Mouse (Mus musculus) ES-CJ7 (cell line): ENCODE data around the gene Cyb561.

Source experiments
- DNase-seq: peaks from one replicate; pipeline ENCODE4 v3.0.0; 2011; ENCODE audit warnings: low read depth, low spot score

The Cyb561 gene

DNA sequence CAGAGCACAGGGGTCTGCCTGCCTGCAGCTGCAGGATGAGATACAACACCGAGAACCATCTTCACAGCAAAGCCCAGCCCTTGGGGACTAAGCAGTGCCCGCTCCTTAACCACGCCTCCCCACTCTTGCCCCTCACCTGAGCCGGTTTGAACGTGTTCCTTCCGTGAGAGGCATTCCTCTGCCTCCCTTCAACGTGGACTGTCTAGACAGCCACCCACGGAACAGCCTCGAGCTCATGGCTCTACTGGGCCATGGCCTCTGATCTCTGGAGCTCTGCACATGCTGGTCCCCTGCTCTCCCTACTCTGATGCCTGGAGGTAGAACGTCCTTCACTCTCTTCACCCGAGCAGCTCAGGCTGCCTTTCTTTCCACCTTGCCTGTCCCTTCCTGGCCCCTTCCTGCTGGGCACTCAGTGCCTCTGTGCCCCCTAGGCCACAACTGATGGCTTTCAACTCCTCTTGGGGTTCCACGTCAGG is at the start of gene Cyb561:
Gene Cyb561 (minus strand): TSS at position 426 of the 476 bp plus-strand sequence.
- DNase-seq: peak; percentile 45

DNA sequence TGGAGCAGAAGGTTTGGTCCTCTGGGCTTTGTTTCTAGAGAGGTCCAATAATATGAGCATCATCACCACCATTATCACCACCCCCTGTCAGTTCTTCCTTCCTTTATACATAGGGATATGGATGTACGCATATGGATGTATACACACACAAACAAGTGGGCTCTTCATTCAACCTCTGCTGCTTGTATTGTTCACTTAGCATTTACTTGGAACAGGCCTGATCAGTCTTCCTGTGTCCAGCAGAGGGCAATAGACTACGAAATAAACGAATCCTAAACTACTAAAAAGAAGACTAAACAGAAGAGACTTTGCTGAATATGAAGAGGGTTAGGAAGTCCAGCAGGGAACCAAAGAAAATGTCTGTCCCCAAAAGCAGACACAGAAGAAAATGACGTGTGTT is 48.6 kb upstream of the Cyb561 start:
- DNase-seq: peak; percentile 60

DNA sequence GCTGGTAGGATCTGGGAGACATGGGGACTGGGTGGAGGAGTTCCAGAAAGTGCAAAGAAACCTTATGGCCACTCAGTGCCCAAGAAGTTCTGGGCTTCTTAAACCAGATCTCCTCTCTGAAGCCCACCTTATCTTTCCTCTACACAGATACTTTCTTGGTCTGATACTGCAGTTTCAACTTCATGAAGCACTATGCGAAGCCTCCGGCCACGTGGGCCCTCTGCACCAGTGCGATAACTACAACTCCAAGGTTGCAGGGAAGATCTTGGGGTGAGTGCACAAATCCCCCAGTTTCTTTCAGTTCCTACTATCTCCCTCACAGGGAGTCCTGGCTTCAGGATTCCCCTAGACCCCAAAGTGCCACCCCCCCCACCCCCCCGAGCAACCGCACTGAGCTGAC is 46.9 kb upstream of the Cyb561 start:
- no peak for DNase-seq

DNA sequence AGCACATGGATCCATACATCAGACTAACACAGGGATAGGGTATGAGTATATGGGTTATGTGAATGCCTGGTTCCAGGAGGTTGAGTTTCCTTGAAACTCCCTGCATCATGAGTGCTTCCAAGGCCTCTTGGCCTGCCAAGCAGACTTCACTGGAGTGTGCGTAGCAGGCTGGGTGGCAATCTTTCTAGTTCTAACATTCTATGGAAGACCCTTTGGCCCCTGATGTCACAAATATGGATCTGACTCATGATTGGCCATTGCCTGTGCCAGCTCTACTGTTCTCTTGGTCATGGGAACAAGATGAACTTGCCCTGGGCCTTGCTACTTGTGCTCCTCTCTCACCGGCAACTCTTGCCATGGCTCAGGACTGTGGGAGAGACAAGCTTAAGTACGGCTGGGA is 41.2 kb upstream of the Cyb561 start, which contains the start of gene Ace3:
Gene Ace3 (plus strand): TSS at position 301 of the 400 bp plus-strand sequence.
- DNase-seq: no peak

DNA sequence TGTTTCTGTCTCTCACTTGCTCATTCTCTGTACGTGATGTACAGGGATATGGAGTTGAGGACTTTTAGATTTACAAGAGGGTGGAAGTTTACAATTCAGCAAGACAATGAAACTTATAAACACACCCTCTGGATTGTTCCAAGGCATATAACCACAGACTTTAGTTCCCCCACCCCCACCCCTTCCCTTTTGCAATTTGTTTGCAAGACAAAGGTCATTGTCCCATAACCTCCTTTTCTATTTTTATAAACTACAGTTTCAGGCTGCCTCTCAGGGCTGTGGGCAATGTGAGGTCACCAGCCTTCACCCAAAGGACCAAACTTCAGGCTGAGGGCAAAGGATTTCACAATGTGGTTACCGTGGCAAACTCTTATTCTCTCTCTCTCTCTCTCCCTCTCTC is 37.1 kb upstream of the Cyb561 start:
- no peak for DNase-seq

DNA sequence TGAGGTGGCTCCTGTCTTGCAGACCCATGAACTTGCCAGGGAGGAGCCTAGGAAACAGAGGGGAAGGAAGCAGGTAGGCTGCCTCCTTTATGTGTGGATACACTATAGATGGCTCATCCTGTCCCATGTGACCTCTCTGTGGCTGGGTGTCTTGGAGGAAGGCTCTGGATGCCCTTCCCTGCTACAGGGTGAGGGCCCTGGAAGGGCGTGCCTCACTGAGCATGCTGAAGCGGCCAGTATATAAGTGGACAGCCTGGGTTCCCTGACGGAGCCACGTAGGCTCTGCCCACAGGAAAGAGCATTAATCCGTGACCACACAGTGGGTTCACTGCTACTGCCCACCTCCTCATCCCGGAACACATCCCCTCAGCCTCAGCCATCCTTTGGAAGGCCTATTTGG is 36.3 kb upstream of the Cyb561 start:
- DNase-seq: no peak

DNA sequence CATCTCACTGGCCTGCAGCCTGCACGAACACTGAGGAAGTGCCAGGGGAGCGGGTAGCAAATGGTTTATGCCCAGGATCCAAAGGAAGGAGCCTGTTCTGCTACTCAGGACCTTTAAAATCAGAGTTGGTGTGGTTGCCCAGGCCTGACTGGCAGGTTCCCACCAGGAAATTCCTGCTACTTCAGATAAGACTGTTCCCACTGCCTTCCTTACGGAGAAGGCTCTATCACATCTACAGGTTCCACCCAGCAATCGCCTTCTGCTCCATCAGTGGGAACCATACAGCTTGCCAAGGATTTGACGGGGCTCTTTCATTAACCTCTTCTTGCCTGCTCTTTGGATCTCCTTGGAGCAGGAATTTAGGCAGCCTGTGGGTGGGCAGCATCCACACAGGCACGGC is 34.3 kb upstream of the Cyb561 start:
- no peak for DNase-seq

DNA sequence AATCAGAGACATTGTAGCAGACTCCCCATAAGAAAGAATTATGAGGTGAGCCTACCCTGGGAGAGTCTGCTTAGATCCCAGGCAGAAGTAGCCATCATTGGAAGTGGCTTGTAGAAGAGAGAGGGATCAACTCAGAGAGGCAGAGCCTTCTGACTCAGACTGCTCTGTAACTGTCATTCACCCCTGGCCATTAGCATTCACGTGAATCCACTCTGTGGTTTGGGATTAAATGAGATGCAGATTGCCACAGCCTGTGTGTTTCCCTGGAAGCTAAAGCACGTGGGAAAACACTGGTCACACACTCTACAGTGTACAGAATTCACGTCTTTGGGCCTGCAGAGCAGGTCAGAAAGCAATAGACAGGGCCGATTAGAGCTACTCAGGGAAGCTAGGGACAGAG is 31.3 kb upstream of the Cyb561 start:
- DNase-seq: no peak

DNA sequence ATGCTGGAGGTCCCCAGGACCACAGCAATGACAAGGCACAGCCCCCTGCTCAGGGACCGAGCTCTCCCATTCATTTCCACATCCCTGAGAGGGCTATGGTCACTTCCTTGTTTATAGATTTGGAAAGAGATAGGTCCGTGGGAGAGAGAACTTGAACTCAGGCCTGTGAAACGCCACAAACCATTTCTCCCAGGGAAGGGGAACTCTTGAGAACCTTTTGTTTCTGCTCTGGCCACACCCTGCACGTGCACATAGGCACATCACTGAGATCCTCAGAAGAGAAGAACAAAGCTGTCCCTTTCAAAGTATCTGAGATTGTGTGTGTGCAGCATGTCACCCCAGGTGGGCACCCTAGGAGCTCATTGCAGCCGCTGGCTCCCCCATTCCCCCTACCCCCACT is 25.5 kb upstream of the Cyb561 start:
- no peak for DNase-seq

DNA sequence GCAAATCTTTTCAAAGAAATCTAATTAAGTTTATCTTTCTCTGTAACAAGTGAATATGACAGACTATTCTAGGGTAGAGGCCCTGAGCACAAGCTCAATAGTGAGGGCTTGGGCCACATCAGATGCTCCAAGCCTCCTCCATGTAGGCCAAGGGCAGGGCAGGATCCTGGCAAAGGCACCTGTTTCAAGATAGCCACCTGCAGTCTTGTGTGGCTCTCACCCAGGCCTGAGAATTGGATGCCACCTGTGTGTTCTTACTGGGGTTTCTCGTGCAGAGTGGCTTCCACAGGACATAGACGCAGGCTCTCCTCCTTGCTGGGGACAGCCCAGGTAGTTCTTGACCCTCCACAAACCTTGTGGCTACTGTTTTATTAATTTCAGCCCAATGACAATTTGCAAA is 25.1 kb upstream of the Cyb561 start:
- DNase-seq: no peak

DNA sequence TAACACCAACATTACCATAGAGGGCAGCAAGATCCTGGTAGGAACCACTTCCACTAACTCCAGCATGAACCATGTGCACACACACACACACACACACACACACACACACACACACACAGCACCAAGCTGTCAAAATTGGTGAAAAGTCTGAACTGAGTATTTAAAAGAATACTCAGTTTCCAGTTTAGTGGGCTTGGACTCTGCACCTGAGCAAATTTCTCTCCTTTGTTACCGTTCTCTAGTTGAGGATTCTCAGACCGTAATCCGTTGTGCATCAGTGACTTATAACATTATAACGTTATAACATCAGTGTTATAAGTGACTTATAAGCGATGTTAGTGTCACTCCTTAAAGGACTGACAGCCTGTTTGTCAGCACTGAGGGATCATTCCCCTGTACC is 22.5 kb upstream of the Cyb561 start:
- no peak for DNase-seq

DNA sequence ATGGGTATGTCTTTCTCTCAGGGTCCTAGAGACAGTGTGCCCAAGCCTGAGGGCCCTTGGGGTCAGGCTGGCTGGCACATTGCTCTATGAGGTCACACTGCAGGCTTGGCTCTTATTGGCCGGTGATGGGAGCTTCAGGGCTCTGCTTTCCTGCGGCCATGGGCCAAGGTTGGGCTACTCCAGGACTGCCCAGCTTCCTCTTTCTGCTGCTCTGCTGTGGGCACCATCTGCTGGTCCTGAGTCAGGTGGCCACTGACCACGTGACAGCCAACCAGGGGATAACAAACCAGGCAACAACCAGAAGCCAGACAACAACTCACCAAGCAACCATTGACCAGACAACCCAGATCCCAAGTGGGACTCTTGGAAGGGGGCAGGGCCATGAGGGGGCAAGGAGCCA is 21.9 kb upstream of the Cyb561 start:
- no peak for DNase-seq

DNA sequence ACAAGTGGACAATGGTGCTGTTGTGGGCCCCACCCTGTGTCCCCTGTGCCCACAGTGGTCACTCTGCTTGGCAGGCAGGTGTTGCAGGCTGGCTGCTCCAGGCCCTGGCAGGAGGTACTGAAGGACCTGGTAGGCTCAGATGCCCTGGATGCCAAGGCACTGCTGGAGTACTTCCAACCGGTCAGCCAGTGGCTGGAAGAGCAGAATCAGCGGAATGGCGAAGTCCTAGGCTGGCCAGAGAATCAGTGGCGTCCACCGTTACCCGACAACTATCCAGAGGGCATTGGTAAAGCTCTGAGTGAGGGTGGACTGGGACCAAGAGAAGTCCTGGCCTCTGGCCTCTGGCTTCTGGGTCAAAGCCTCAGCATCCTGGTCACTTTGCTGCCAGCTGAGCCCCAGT is 21.5 kb upstream of the Cyb561 start:
- no peak for DNase-seq

DNA sequence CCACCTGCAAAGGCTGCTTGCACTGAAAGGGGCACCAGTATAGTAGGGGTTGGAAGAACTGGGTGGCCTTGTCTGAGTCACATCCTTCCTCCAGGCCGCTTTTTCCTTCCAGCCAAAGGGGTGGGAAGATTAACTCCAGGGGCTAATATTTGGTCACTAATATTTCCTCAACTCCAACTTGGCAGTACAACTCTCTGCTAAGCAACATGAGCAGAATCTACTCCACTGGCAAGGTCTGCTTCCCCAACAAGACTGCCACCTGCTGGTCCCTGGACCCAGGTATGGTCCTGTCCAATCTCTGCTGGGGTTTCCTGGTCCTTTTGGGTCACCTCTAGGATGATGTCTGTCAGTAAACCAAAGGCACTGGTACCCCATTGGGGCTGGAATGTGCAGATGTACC is 16.4 kb upstream of the Cyb561 start:
- DNase-seq: no peak

DNA sequence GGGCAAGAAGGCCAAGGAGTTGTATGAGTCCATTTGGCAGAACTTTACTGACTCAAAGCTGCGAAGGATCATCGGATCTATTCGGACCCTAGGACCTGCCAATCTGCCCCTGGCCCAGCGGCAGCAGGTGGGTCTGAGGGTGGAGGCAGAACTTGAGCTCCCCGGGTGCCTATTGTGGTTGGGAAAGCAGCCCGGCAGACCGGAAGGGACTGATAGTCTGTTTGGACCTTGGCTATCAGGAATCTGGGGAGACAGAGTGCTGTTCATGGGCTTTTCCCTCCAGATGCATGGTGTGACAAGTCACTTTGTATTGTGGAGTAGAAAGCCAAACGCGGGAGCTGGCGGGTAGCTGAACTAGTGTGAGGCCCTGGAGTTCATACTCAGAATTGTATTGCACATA is 15.8 kb upstream of the Cyb561 start:
- no peak for DNase-seq

DNA sequence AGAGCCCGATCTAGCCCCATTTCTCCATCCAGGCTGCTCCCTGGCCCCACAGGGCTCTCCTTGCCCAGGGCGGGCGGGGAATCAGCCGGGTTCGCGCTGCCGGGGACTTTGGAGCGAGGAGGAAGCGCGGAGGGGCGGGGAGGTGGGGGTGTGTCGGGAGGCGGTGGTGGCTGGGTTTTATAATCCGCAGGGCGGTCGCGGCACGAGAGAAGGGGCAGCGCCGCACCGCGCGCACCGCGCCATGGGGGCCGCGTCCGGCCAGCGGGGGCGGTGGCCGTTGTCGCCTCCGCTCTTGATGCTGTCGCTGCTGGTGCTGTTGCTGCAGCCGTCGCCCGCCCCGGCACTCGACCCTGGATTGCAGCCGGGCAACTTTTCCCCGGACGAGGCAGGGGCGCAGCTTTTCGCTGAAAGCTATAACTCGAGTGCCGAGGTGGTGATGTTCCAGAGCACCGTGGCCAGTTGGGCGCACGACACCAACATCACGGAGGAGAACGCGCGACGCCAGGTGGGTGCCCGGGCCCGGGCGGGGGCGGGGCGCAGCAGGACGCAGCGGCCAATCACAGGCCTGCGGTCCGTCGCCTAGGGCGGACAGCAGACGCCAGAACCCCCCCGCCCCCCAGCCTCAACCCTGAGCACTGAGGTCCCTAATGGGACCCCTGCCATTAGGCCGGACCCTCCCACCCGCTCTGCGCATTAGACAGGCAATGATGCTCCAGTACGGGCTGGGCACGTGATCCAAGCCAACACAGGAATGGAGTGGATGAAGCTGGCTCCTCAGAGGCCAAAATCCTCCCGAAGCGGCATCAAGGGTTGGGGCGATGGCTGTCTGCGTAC is 14.8 kb upstream of the Cyb561 start, which contains the start of gene Ace:
Gene Ace (plus strand): TSS at position 205 of the 834 bp plus-strand sequence.
- DNase-seq: no peak

DNA sequence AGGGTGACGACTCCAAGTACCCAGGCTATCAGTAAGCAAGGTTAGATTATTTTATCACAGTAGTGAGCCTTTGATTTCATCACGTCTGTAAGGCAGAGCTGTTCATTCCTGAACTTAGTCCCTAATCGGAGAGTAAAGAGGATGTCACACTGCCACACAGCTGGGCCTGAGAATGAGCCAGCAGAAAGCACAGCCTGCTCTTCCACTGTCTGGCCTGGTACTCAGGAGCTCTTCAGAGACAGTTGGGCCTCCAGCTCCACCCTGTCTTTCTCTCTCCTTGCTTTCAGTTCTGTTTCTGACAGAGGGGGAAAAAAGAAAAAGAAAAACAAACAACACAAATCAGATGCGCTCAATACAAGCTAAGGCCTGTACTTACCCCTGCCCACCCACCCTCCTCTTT is 13.2 kb upstream of the Cyb561 start:
- no peak for DNase-seq

DNA sequence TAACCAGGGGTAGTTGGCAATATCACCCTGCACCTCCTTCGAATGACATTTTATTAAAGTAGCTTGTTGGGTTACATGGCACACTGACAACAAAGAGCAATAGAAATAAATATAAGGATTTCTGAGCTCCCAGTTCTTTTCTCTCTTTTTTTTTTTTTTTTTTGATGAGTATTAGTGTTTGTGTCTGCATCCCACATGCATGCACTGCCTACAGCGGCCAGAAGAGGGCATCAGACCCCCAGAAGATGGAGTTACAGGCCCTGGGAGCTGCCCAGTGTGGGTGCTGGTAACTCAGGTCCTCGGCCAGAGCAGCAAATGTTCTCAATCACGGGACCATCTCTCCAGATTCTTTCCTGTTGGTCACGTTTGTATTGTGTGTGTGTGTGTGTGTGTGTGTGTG is 11.6 kb upstream of the Cyb561 start:
- peak; percentile 74 for DNase-seq

DNA sequence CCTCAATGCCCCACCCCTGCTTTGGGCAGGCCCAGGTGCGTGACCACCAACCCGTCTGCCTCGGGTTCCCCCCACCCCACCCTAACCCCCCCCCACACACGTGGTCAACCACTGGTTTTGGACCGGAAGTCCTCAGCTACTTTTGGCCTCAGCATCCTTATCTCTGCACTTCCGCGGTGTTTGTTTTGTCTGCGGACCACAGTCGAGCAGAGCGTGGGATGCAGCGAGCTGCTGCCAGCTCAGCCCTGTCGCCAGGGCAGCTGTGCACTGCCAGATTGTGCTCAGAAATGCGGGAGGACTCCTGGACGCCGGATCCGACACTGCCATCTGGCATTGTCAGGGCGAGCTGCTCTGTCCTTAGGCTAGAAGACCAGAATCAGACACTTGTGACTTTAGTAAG is 6.2 kb upstream of the Cyb561 start:
- no peak for DNase-seq

DNA sequence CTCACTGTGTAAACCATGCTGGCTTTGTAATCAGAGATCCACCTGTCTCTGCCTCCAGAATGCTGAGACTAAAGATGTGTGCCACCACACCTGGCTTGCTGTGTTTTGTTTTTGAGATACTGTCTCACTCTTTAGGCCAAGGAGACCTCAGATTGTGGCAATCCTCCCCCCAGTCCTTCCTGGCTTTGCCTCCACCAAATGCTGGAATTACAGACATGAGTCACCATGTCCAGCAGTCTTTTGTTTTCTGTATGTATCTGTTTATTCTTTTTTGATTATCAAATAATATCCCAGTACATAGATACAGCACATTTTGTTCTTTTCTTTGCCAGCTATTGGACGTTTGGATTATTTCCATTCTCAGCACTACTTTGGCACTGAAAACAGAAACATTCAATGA is 5.4 kb upstream of the Cyb561 start:
- DNase-seq: no peak

DNA sequence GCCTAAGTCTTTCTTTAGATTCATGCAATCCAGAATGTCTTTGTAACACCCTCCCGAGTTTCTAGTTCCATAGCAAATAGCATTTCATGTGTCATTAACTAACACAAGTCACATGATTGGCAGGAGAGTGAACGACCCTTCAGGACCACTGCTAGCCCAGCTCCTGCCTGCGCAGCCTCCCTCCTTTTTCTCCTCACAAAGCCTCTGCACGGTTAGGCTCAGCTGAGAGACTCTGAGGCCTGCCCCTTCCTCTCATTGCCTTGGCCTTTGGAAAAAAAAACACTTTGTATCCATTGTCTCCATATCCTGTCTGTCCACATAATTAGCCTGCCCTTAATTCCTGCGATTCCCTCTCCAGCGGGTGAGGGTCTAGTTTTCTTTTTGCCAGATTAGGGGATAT is 4.4 kb upstream of the Cyb561 start:
- DNase-seq: no peak

DNA sequence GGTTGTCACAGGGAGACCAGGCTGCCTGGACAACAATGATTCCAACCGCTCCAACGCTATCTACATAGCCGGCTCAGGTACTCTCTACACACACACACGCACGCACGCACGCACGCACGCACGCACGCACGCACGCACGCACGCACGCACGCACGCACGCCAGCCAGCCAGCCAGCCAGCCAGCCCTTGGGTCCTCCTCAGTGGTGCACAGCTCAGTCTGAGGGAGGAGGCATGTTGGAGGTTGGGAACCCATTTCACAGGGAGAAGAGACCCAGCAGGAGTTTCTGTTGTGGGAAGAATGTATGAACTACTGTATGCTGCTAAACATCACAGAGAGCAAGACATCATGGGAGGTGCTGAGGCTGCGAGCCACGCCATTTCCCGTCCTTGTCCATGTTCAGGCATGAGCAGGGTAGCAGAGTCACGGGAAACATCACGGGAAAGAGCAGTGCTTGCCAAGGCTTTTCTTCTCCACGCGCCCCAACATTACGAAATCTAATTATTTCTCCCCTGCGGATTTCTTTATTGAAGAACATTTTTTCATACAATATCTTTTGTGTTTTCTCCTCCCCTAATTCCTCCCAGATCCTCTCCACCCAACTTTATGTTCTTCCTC is 2.8 kb upstream of the Cyb561 start:
- peak; percentile 65 for DNase-seq

DNA sequence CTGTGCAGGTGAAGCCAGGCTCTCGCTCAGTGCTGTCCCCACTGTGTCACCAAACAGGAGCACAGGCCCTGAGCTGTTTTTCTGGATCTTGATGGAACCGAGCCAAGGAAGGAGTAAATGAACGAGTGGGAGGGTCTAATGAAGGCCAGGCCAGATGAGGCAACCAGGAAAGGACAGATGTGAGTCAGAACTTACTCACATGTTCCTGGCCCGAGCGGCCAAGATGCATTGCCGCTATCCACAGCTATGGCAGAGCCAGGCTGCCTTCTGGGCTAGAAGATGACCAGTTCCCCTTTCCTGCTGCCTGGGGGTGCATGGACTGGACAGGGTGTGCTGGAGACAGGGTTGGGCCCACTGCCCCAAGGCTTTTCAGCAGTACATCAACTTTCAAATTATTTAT is 266 bp upstream of the Cyb561 start:
- DNase-seq: no peak
